Mouse (Mus musculus) kidney, adult 18-20 months (tissue): Measurements from ENCODE around the gene Setd4.

Experiments used
- DNase-seq: peaks from one replicate; pipeline ENCODE4 v3.0.0; 2021

Setd4 gene

DNA sequence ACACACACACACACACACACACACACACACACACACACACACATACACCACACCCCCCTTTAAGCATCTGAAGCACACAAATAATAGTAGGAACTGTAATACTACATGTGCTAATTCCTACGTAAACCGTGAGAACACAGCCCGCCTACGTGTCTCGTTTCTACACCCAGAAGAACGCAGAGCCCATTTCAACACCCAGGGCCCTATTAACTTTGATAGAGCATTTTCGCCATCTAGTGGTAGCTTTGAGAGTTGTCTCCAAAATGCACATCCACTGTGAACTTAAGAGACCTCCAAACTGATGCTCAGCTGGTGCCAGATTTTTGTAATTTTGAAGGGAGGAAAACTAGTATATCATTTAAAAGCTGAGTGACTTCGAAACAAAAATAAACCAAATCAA, 60.2 kb downstream of the Setd4 start:
- DNase-seq: peak; percentile 21

DNA sequence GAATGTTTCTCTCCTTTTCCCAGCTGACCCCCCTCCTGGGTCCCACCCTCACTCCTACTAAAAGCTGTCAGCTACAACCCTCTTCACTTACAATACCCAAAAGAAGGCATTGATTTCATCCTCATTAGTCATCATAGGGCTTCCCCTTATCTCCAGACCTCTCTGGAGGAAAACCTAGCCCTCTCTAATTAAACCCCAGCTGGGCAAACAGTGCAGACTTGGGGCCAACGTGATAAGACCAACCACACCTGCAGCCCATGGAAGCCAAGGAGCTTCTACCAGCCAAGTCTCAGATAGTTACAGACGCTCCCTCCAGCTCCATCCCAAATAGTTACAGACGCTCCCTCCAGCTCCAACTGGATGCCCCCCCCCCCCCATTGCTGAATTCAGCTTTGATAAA, 64.0 kb downstream of the Setd4 start:
- no peak for DNase-seq

DNA sequence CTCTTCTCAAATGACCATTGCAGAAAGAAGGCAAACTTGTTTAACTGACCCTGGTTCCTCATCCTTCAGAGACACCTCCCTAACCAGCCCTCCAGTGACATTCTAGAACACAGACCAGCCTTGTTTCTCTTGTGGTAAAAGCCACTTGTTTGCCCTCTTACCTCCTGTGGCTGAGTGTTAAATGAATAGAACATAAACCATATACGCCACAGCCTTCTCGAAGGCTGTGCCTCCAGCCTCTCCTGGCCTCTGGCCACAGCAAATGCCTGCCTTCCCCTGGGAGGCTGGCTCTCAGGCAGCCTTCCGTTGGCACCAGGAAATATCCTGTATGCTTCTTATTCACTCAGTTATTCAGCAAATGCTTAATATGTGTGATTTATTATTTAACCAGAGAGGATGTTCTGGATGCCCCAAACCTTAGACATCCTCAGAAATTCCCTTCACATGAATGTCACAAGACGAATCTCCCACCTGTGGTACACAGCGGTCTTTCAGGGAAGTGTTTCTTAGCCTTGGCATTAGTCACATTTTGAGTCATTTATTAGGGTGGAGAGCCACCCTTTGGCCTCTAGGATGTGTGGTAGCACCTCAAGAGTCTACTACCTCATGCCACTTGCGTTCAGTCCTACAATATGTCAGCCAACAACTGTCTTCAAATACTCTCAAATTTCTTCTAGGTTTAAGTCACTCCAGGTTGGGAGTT, 68.6 kb downstream of the Setd4 start:
- DNase-seq: no peak
